Mouse (Mus musculus) heart, postnatal 14 days (tissue): ENCODE measurements at regions not wholly inside any gene's neighbourhood (a gene's known extent, or its start where the extent isn't known, plus 50 kb on each side); places are given as distances from the start of the nearest gene placed in this dataset.

Source experiments
- DNase-seq, 2 experiments: peaks; one replicate each; pipeline ENCODE4 v3.0.0; 2021 to 2022
- intact Hi-C: fragments of 180-260 bp; cut with DNase I; formaldehyde crosslinking; loops from one replicate; pipeline ENCODE4 v1.15.1; 2025

DNA sequence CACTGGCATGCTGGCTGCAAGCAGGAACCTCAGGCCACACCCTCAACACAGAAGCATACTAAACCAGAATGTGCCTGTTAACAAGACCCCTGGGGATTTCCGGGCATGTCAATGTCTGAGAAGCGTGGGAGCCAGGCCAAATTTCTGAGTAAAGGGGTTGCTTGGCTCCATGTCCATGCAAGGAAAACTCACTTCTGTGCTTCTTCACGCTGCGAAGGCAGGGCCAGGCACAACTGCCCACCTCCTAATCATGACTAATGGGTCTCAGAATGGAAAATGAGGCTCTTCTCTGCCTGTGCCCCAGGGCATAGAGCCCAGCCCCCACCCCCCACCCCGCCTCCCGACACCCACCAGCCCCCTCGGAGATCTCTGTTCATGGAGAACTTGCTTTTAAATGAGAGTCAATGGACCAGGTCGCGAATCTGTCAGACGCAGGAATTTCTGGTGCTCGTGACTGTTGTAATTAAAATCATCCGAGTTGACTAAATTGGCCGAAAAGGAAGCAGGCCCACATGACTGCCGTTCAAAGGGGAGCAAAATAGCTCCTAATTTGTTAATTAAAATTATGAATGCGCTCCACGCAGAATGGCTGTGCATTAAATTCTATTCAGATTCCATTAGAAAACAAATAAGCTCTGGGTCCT lies 152.2 kb downstream of the H2al1j start:
- intact Hi-C loops: no loop called here

GRCm38 (mm10) chrX:11482141-11482540 lies 154.5 kb downstream of the H2al1j start:
- intact Hi-C loops: no loop called here
- no peak for DNase-seq

More for the DNA sequence above, 152.2 kb downstream of the H2al1j start:
- DNase-seq: no peak

- intact Hi-C loops: no loop called here
- no peak for DNase-seq
Measured at GRCm38 (mm10) chrX:11486588-11486987, 159.0 kb downstream of the H2al1j start.

DNA sequence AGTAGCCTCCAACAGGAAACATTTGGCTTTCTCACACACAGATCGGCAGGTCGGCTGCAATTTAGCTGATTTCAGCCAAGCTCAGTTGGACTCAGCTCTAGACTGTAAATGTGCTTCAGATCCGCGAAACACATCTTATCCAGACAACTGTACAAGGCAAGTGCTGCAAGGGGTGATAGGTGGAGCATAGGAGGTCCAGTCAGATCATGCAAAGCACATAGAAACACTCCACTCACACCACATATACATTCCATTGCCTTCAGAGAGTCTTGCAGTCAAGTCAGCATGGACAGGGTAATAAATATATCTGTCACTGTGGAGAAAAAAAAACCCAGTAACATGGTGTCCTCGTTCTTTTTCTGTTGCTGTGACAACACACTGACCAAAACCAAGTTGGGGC lies 160.3 kb downstream of the H2al1j start:
- no peak for DNase-seq
- intact Hi-C loops: no loop called here

GRCm38 (mm10) chrX:11490146-11490693 lies 162.6 kb downstream of the H2al1j start:
- intact Hi-C loops: loop anchor here (5.0 kb wide), 1 partner anchor 73 kb away; no protein-coding TSS in a partner anchor

DNA sequence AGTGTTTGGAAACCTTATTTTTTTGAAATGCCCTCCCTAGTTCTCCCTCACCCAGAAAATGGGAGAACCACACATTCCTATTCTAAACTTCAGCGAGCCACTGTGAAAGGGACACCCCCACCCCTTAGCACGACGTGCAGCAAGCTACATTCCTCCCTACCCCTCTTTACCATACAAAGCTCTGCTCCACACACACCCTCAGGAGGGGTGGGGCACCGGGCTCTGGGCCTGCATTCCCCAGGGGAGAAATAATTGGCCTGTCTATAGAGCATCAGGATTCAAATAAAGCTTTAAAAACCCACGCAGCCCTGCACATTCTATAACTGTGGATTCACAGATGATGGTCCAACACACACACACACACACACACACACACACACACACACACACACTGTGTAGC lies 163.6 kb downstream of the H2al1j start:
- DNase-seq: no peak
- intact Hi-C loops: loop anchor here (5.0 kb wide), 1 partner anchor 74 kb away; no protein-coding TSS in a partner anchor

More at GRCm38 (mm10) chrX:11490146-11490693, 162.6 kb downstream of the H2al1j start:
- no peak for DNase-seq

- intact Hi-C loops: loop anchor here (5.0 kb wide), 1 partner anchor 75 kb away; no protein-coding TSS in a partner anchor
- DNase-seq: no peak
Measured at GRCm38 (mm10) chrX:11491676-11492391, 164.2 kb downstream of the H2al1j start.

- intact Hi-C loops: loop anchor here (5.0 kb wide), 1 partner anchor 76 kb away; no protein-coding TSS in a partner anchor
- DNase-seq: peak; percentile 16 to 19
Measured at GRCm38 (mm10) chrX:11493526-11494245, 166.1 kb downstream of the H2al1j start.

- peak; percentile 5 to 37 for DNase-seq
- intact Hi-C loops: loop anchor here (5.0 kb wide), 1 partner anchor 77 kb away; no protein-coding TSS in a partner anchor
Measured at GRCm38 (mm10) chrX:11494246-11494630, 166.6 kb downstream of the H2al1j start.

DNA sequence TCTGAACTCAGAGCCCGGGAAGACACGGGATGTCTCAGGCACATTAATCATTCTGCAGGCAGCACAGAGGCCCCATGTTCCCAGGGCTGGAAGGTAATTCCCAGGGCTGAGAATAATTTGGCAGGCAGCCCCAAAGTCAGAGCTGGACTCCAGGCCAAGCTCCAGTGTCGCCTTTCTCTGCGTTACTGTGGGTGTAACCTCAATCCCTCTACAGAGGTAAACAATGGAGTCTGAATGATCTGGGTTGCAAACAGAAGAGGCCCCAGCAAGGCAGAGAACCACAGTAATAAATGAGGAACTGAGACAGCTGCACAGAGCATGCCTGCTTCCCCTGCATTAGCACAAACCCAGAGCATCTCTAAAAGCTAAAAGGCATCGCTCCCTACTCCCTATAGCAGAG lies 184.8 kb downstream of the H2al1j start:
- intact Hi-C loops: no loop called here
- DNase-seq: peak; percentile 32 to 56

DNA sequence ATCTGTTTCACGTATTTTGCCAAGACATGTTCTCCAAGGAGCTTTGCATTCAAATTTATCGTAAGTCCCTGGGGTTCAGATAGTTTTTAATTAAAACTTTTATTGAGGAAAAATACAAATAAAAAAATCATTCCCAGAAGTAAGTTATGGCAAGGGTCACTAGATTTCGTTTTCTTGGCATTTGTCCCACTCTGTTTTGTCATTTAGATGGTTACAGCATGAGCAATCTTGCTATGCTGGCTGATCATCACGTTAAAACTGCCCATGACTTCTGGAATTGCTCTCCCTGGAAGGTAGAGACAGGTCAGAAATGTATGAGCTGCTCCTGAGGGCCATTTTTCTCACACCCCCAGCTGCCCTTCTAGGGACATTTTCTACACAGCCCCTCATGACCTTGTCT lies 185.3 kb downstream of the H2al1j start:
- intact Hi-C loops: no loop called here

DNA sequence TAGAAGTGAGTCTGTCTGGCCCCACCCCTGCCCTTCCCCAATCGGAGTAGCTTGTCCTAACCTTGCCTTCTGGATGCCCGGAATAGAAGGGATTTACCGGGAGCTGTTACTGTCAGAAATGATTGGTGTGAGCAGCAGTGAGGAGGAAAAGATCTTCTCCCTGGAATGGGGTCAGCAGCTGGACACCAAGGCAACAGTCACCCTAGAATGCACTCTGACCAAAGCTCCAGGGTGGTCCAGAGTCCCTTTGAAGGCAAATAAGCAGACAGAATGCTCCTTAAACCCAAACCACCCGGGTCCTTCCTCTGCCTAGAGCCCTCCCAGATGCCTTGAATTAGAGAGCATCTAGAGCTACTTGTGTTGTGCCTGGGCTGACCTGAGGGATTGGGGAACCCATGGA lies 196.2 kb downstream of the H2al1j start:
- no peak for DNase-seq
- intact Hi-C loops: no loop called here

More for the DNA sequence above, 185.3 kb downstream of the H2al1j start:
- DNase-seq: no peak

GRCm38 (mm10) chrX:11525326-11525725 lies 197.7 kb downstream of the H2al1j start:
- intact Hi-C loops: no loop called here
- no peak for DNase-seq

GRCm38 (mm10) chrX:11528589-11528988 lies 201.0 kb downstream of the H2al1j start:
- intact Hi-C loops: no loop called here
- no peak for DNase-seq

DNA sequence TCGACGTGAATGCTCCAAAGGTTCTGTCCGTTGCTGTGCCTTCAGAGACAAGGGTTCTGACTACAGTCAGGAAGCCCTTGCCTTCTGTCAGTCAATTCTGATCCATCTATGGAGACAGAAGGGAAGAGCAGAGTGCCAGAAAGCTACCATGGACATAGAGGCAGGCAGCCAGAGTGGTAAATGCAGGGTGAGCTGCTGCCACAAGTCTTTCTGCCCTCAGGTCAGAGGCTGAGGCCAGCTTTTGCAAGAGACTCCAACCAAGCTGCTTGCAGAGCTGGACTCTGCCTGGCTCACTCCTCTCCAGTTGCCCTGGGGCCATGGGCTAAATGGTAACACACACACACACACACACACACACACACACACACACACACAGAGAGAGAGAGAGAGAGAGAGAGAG lies 201.6 kb downstream of the H2al1j start:
- intact Hi-C loops: no loop called here
- no peak for DNase-seq

DNA sequence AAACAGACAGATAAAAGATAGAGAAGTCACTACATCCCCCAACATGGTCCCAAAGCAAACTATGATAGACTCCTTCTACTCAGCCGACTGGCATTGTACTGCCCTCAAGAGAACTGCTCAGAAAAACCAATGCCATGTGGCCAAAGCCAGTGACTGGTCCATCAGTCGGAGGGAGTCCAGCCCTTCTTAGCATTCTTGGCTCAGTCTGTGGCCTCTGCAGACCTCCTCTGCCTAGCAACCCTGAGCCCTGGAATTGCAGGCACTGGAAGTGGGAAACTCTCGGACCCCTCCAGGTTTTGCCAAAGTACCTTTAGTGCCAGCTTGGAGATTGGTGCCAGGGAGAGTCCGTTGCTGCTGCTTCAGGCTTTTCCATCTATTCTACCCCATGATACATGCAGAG lies 205.2 kb downstream of the H2al1j start:
- no peak for DNase-seq
- intact Hi-C loops: no loop called here

DNA sequence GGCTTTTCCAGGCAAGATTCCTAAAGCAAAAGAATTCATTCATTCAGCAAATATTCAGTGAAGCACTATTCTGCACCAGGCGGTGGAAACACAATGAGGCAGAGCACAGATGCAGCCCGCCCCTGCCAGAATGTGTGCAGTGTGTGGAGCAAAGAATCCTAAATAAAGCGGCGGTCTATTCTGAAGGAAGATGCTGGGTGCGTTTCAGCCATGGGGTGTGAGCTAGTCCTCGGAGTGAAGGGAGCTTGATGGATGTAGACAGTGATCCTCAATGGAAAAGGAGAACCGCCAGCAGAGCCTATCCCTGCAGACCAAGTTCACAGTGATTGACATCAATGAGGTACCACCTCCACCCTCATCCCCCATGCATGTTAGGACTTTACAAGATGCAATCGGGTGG lies 206.2 kb downstream of the H2al1j start:
- no peak for DNase-seq
- intact Hi-C loops: no loop called here

- intact Hi-C loops: no loop called here
- no peak for DNase-seq
Measured at GRCm38 (mm10) chrX:11541011-11541410, 213.4 kb downstream of the H2al1j start.

GRCm38 (mm10) chrX:11550164-11550851 lies 222.7 kb downstream of the H2al1j start:
- no peak for DNase-seq
- intact Hi-C loops: no loop called here

DNA sequence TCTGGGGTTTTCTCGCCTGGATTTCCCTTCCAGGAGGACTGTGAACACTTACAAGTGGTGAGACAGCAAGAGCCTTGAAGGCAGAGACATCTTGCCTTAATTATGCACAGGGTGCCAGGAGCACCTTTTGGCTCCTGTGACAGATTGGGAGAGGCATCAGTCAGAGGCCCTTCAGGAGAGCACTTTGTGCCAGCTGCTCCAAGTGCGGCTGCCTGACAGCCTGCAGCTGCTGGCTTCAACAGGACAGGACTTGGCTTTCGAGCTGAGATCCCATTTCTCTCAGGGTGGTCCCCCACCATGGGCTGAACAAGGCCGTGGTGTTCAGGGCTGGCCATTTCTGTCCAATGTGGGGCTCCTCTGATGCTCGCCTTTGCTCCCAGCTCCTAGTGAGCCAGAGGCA lies 224.6 kb downstream of the H2al1j start:
- no peak for DNase-seq
- intact Hi-C loops: no loop called here
